Mouse (Mus musculus): ENCODE data around the gene Klkb1.

Gene Klkb1

GRCm38 (mm10) chr8:45267611-45268391 is 26.9 kb downstream of the Klkb1 start:
- DNase-seq = no peak

GRCm38 (mm10) chr8:45266993-45267392 is 27.7 kb downstream of the Klkb1 start:
- no peak for DNase-seq

GRCm38 (mm10) chr8:45264918-45265317 is 29.7 kb downstream of the Klkb1 start:
- DNase-seq = no peak

GRCm38 (mm10) chr8:45262851-45263250 is 31.8 kb downstream of the Klkb1 start:
- DNase-seq = no peak

- DNase-seq = no peak
These were observed 32.7 kb downstream of the Klkb1 start, which contains the start of gene F11 for GRCm38 (mm10) chr8:45261920-45262319. TSS of gene F11 (minus strand) at chr8:45262031.

GRCm38 (mm10) chr8:45258421-45258820 is 36.2 kb downstream of the Klkb1 start:
- DNase-seq = no peak

- DNase-seq = no peak
These were observed 39.6 kb downstream of the Klkb1 start for GRCm38 (mm10) chr8:45255040-45255439.

GRCm38 (mm10) chr8:45254194-45254842 is 40.3 kb downstream of the Klkb1 start:
- DNase-seq = no peak

GRCm38 (mm10) chr8:45253586-45253985 is 41.1 kb downstream of the Klkb1 start:
- DNase-seq = no peak

- no peak for DNase-seq
These were observed 41.5 kb downstream of the Klkb1 start for GRCm38 (mm10) chr8:45253111-45253510.

- no peak for DNase-seq
These were observed 48.4 kb downstream of the Klkb1 start for GRCm38 (mm10) chr8:45246307-45246706.

GRCm38 (mm10) chr8:45239363-45239762 is 55.3 kb downstream of the Klkb1 start:
- DNase-seq = no peak

GRCm38 (mm10) chr8:45238282-45238681 is 56.4 kb downstream of the Klkb1 start:
- DNase-seq = peak; percentile 3

- no peak for DNase-seq
These were observed 58.3 kb downstream of the Klkb1 start for GRCm38 (mm10) chr8:45236164-45236912.

GRCm38 (mm10) chr8:45235228-45235627 is 59.4 kb downstream of the Klkb1 start:
- no peak for DNase-seq

GRCm38 (mm10) chr8:45233256-45233655 is 61.4 kb downstream of the Klkb1 start:
- DNase-seq = no peak

Measured in thymus, postnatal 14 days (tissue).